Mouse (Mus musculus) stomach, embryonic 15.5 days (tissue): ENCODE results near the gene Ppp1cc. TPM values are rescaled to one million over a fixed set of nuclear protein-coding genes. Genes with fewer than 3 reads are reported as not detected.
A peak's percentile ranks its signal among the peaks of the same experiment; 100 is the strongest.
"Not testable (repeated sequence)": the region's sequence is repeated elsewhere in the genome, so short reads cannot be mapped to it uniquely, and the experiment has no call there.

ENCODE experiments used
- ATAC-seq: fragments of 200-750 bp; cut with Nextera tagmentation; 2 replicates; pipeline ENCODE4 v1.8.0; 2017; ENCODE audit warnings: low read depth, moderate number of reproducible peaks, moderate TSS enrichment; ENCODE audit not compliant: insufficient read depth, low FRiP score
- H3K27ac ChIP-seq: fragments of 300-500 bp; sonication (generic); 2 replicates; pipeline ENCODE4 v1.5.1; 2015; ENCODE audit warnings: mild to moderate bottlenecking, inconsistent platforms
- H3K27me3 ChIP-seq: fragments of 300-500 bp; sonication (generic); replicated peaks from 2 replicates; pipeline ENCODE4 v1.6.1; 2015; ENCODE audit warnings: inconsistent platforms
- H3K36me3 ChIP-seq: fragments of 300-500 bp; sonication (generic); 2 replicates; pipeline ENCODE4 v1.6.1; 2015; ENCODE audit warnings: inconsistent platforms
- H3K4me1 ChIP-seq: fragments of 300-500 bp; sonication (generic); 2 replicates; pipeline ENCODE4 v1.6.1; 2015; ENCODE audit warnings: inconsistent platforms
- H3K4me2 ChIP-seq: fragments of 300-500 bp; sonication (generic); 2 replicates; pipeline ENCODE4 v1.6.1; 2015; ENCODE audit warnings: mild to moderate bottlenecking, inconsistent platforms
- H3K4me3 ChIP-seq: fragments of 300-500 bp; sonication (generic); replicated peaks from 2 replicates; pipeline ENCODE4 v1.5.1; 2015; ENCODE audit warnings: inconsistent platforms
- H3K9ac ChIP-seq: fragments of 300-500 bp; sonication (generic); 2 replicates; pipeline ENCODE4 v1.6.1; 2015; ENCODE audit warnings: inconsistent platforms
- H3K9me3 ChIP-seq: fragments of 300-500 bp; sonication (generic); 2 replicates; pipeline ENCODE4 v1.6.1; 2016; ENCODE audit warnings: inconsistent platforms
- WGBS: fragments of 180-500 bp; shearing (Covaris S2); methylation state at CpG from one replicate; pipeline ENCODE4 v1.1.7; 2015; 5-methylcytosine and 5-hydroxymethylcytosine counted together
- polyA plus RNA-seq: library from polyadenylated mRNA; unstranded; fragments of >200 nt; fragmentation: Nextera tagmentation; extraction: Ambion mirVana; gene quantifications from 2 replicates; pipeline ENCODE4 v1.2.1, GENCODE M21; 2015

Ppp1cc gene
- polyA plus RNA-seq, 1 experiment from 2014 or later: 224 TPM

- H3K9me3 ChIP-seq: no peaks in the 10 kb centered on the region
- no peak; the same call in 1 of the 2 replicates for ATAC-seq
- no peaks in the 10 kb centered on the region for H3K4me1 ChIP-seq
- H3K36me3 ChIP-seq: peaks cover 13% of the 10 kb centered on the region
- H3K4me3 ChIP-seq: no peak overlapping the region
- H3K4me2 ChIP-seq: no peak overlapping the region
- H3K27me3 ChIP-seq: no peaks in the 10 kb centered on the region
- H3K9ac ChIP-seq: no peak overlapping the region
- WGBS: 53% methylated on average over 6 of the region's 6 CpGs
- no peak overlapping the region for H3K27ac ChIP-seq
These were observed 21.6 kb downstream of the Ppp1cc start for GRCm38 (mm10) chr5:122179665-122180064.

- H3K9me3 ChIP-seq: no peaks in the 10 kb centered on the region
- WGBS: 84% methylated on average over 7 of the region's 7 CpGs
- no peaks in the 10 kb centered on the region for H3K4me1 ChIP-seq
- H3K4me2 ChIP-seq: no peak overlapping the region
- ATAC-seq: no peak
- no peaks in the 10 kb centered on the region for H3K27me3 ChIP-seq
- no peak overlapping the region for H3K4me3 ChIP-seq
- H3K9ac ChIP-seq: no peak overlapping the region
- no peaks in the 10 kb centered on the region for H3K36me3 ChIP-seq
- no peak overlapping the region for H3K27ac ChIP-seq
These were observed 26.3 kb downstream of the Ppp1cc start for GRCm38 (mm10) chr5:122184283-122184806.

- H3K27me3 ChIP-seq, H3K9me3 ChIP-seq, ATAC-seq, H3K36me3 ChIP-seq, H3K27ac ChIP-seq, H3K4me3 ChIP-seq, H3K9ac ChIP-seq, H3K4me2 ChIP-seq, H3K4me1 ChIP-seq: not testable (repeated sequence)
- 91% methylated on average over 6 of the region's 6 CpGs for WGBS
These were observed 26.8 kb downstream of the Ppp1cc start for GRCm38 (mm10) chr5:122184858-122185257.

GRCm38 (mm10) chr5:122189115-122189514 lies 31.0 kb downstream of the Ppp1cc start:
- Histone ChIP-seq H3K4me2 (no peak overlapping the region), H3K27me3 (no peaks in the 10 kb centered on the region), H3K9me3 (no peaks in the 10 kb centered on the region), H3K36me3 (no peaks in the 10 kb centered on the region), H3K27ac (no peak overlapping the region), H3K4me3 (no peak overlapping the region), H3K9ac (no peak overlapping the region), H3K4me1 (no peaks in the 10 kb centered on the region)
- WGBS: 45% methylated on average over 3 of the region's 3 CpGs
- no peak for ATAC-seq

GRCm38 (mm10) chr5:122190465-122190864 lies 32.4 kb downstream of the Ppp1cc start:
- 62% methylated on average over 7 of the region's 7 CpGs for WGBS
- H3K36me3 ChIP-seq: no peaks in the 10 kb centered on the region

GRCm38 (mm10) chr5:122191269-122192063 lies 33.4 kb downstream of the Ppp1cc start:
- H3K9ac ChIP-seq: no peak overlapping the region
- H3K4me1 ChIP-seq: no peaks in the 10 kb centered on the region
- no peak overlapping the region for H3K27ac ChIP-seq
- no peak overlapping the region for H3K4me3 ChIP-seq
- 57% methylated on average over 12 of the region's 12 CpGs for WGBS
- no peaks in the 10 kb centered on the region for H3K36me3 ChIP-seq
- no peak for ATAC-seq
- H3K9me3 ChIP-seq: no peaks in the 10 kb centered on the region
- H3K27me3 ChIP-seq: no peaks in the 10 kb centered on the region
- no peak overlapping the region for H3K4me2 ChIP-seq

More at GRCm38 (mm10) chr5:122190465-122190864, 32.4 kb downstream of the Ppp1cc start:
- Histone ChIP-seq H3K9me3 (no peaks in the 10 kb centered on the region), H3K27me3 (no peaks in the 10 kb centered on the region), H3K27ac (no peak overlapping the region), H3K9ac (no peak overlapping the region), H3K4me2 (no peak overlapping the region), H3K4me1 (no peaks in the 10 kb centered on the region), H3K4me3 (no peak overlapping the region)
- ATAC-seq: no peak

GRCm38 (mm10) chr5:122192347-122192746 lies 34.3 kb downstream of the Ppp1cc start:
- WGBS: 37% methylated on average over 3 of the region's 4 CpGs
- no peak for ATAC-seq

GRCm38 (mm10) chr5:122200872-122201271 lies 42.8 kb downstream of the Ppp1cc start:
- no peak overlapping the region for H3K4me2 ChIP-seq
- H3K4me3 ChIP-seq: no peak overlapping the region
- no peaks in the 10 kb centered on the region for H3K36me3 ChIP-seq
- H3K9ac ChIP-seq: no peak overlapping the region
- no peaks in the 10 kb centered on the region for H3K9me3 ChIP-seq
- no peaks in the 10 kb centered on the region for H3K27me3 ChIP-seq
- no peaks in the 10 kb centered on the region for H3K4me1 ChIP-seq
- no peak overlapping the region for H3K27ac ChIP-seq
- no peak for ATAC-seq
- 84% methylated on average over 4 of the region's 4 CpGs for WGBS

More at GRCm38 (mm10) chr5:122192347-122192746, 34.3 kb downstream of the Ppp1cc start:
- H3K4me1 ChIP-seq: no peaks in the 10 kb centered on the region
- no peaks in the 10 kb centered on the region for H3K9me3 ChIP-seq
- H3K4me3 ChIP-seq: no peak overlapping the region
- H3K27me3 ChIP-seq: no peaks in the 10 kb centered on the region
- H3K36me3 ChIP-seq: no peaks in the 10 kb centered on the region
- H3K9ac ChIP-seq: no peak overlapping the region
- no peak overlapping the region for H3K4me2 ChIP-seq
- no peak overlapping the region for H3K27ac ChIP-seq

GRCm38 (mm10) chr5:122201904-122202303 lies 43.8 kb downstream of the Ppp1cc start:
- H3K4me3 ChIP-seq: no peak overlapping the region
- H3K4me2 ChIP-seq: no peak overlapping the region
- no peaks in the 10 kb centered on the region for H3K27me3 ChIP-seq
- no peaks in the 10 kb centered on the region for H3K36me3 ChIP-seq
- H3K9me3 ChIP-seq: no peaks in the 10 kb centered on the region
- 82% methylated on average over 6 of the region's 6 CpGs for WGBS
- no peak overlapping the region for H3K27ac ChIP-seq
- H3K4me1 ChIP-seq: no peaks in the 10 kb centered on the region
- no peak for ATAC-seq
- H3K9ac ChIP-seq: no peak overlapping the region

- Histone ChIP-seq H3K27ac (no peak overlapping the region), H3K36me3 (no peaks in the 10 kb centered on the region), H3K4me2 (no peak overlapping the region), H3K9me3 (no peaks in the 10 kb centered on the region), H3K4me3 (no peak overlapping the region), H3K9ac (no peak overlapping the region), H3K4me1 (no peaks in the 10 kb centered on the region), H3K27me3 (no peaks in the 10 kb centered on the region)
- 59% methylated on average over 2 of the region's 2 CpGs for WGBS
- no peak for ATAC-seq
These were observed 46.1 kb downstream of the Ppp1cc start for GRCm38 (mm10) chr5:122204180-122204579.

- Histone ChIP-seq H3K4me3 (no peak within 1 kb of the TSS), H3K27ac (no peak within 1 kb of the TSS), H3K36me3 (no peaks in the 10 kb centered on the region), H3K4me2 (no peak within 1 kb of the TSS), H3K9ac (no peak within 1 kb of the TSS), H3K4me1 (no peaks in the 10 kb centered on the region), H3K9me3 (no peaks in the 10 kb centered on the region), H3K27me3 (no peaks in the 10 kb centered on the region)
- 72% methylated on average over 4 of the region's 4 CpGs for WGBS
- ATAC-seq: no peak
These were observed 48.4 kb downstream of the Ppp1cc start, which contains the start of gene Hvcn1 for GRCm38 (mm10) chr5:122206475-122206874. Hvcn1 (plus strand) TSS chr5:122206804.

GRCm38 (mm10) chr5:122208909-122209308 lies 50.8 kb downstream of the Ppp1cc start:
- Histone ChIP-seq H3K4me3 (no peak overlapping the region), H3K4me2 (peak overlapping the region; percentile 62; the same call in 1 of the 2 replicates), H3K27me3 (no peaks in the 10 kb centered on the region), H3K9me3 (no peaks in the 10 kb centered on the region), H3K36me3 (no peaks in the 10 kb centered on the region), H3K9ac (no peak overlapping the region), H3K4me1 (no peaks in the 10 kb centered on the region), H3K27ac (no peak overlapping the region)
- WGBS: 47% methylated on average over 6 of the region's 6 CpGs
- no peak for ATAC-seq
